In the genomic region with DNA sequence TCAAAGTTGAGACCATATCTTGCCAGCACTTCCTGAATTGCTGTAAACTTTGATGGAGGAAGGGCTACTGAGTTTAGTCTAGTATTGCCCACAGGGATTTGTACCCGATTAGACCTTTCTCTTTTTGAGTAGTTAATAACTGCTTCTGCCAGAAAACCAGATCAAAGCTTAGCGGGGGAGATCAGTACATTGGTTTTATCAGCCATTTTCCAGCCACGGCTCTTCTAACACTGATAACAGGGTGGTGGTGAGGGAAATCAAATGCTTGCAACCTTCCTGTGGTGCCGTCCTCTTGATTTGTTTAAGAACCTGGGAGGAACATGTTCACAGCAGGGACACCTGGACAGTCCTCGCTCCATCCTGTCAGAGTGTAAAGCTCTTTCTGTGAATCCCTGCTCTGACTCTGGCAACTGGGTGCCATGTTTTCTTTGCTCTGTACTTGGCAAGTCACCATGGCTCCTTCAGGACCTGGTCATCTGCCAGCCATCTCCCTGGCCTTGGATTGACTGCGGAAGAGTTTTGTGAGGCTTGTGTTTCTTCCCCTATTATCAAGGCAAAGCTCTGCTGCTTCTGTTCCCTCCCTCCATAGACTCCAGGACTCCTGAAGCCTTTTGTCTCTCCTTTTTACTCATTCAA, we compare ENCODE assay signal across 11 mouse cellular contexts.
DNase-seq lines count a peak whose midpoint lies in the region; ATAC-seq lines count a peak whose summit lies in the region.
"Had no signal": no experiment of that assay in that cellular context is flagged by ENCODE, and none has a peak within 500 bp of the region (broad histone marks: within the 10 kb centered on the region; RNA-seq: fewer than 3 reads in every experiment).

No protein-coding gene starts in this region.

- no peaks in the 10 kb centered on the region for H3K4me1 ChIP-seq in forebrain, embryonic 14.5 days (ENCODE audit: control insufficient read depth, insufficient read depth, low read length)
- H3K4me1 ChIP-seq in forebrain, embryonic 11.5 days (replicated peaks; ENCODE audit: control insufficient read depth, insufficient read depth, low read length) = no peaks in the 10 kb centered on the region
- peaks cover 7% of the 10 kb centered on the region; the same call in 1 of the 2 replicates for H3K4me1 ChIP-seq in lung, embryonic 16.5 days (replicated peaks; ENCODE audit: control insufficient read depth, insufficient read depth, low read length)
- H3K4me1 ChIP-seq: embryonic facial prominence, embryonic 15.5 days; liver, embryonic 13.5 days had no signal

- no peak overlapping the region for H3K27ac ChIP-seq in forebrain, embryonic 14.5 days (ENCODE audit: low read depth, low read length)
- H3K27ac ChIP-seq in forebrain, embryonic 11.5 days (ENCODE audit: low read depth, low read length) = no peak overlapping the region
- H3K27ac ChIP-seq in lung, embryonic 16.5 days (ENCODE audit: low read length) = peak overlapping the region; percentile 25
- H3K27ac ChIP-seq: embryonic facial prominence, embryonic 15.5 days; liver, embryonic 13.5 days had no signal

- WGBS in forebrain, embryonic 14.5 days = 42% methylated on average over 6 of the region's 6 CpGs
- 61% methylated on average over 6 of the region's 6 CpGs for WGBS in forebrain, embryonic 11.5 days
- WGBS in lung, embryonic 16.5 days = 32% methylated on average over 6 of the region's 6 CpGs

- H3K9me3 ChIP-seq in forebrain, embryonic 14.5 days (replicated peaks; ENCODE audit: control insufficient read depth, low read length) = no peaks in the 10 kb centered on the region
- H3K9me3 ChIP-seq in forebrain, embryonic 11.5 days (ENCODE audit: control insufficient read depth, low read length) = no peaks in the 10 kb centered on the region
- no peaks in the 10 kb centered on the region for H3K9me3 ChIP-seq in lung, embryonic 16.5 days (ENCODE audit: control insufficient read depth, low read length)
- H3K9me3 ChIP-seq: embryonic facial prominence, embryonic 15.5 days; liver, embryonic 13.5 days had no signal

- H3K27me3 ChIP-seq in forebrain, embryonic 14.5 days (replicated peaks; ENCODE audit: control insufficient read depth, insufficient read depth, low read length) = no peaks in the 10 kb centered on the region
- no peaks in the 10 kb centered on the region for H3K27me3 ChIP-seq in forebrain, embryonic 11.5 days (ENCODE audit: control insufficient read depth, insufficient read depth, low read length)
- H3K27me3 ChIP-seq in lung, embryonic 16.5 days (ENCODE audit: control insufficient read depth, insufficient read depth, low read depth, low read length) = no peaks in the 10 kb centered on the region
- H3K27me3 ChIP-seq: embryonic facial prominence, embryonic 15.5 days; liver, embryonic 13.5 days had no signal

- no peak overlapping the region for H3K4me3 ChIP-seq in forebrain, embryonic 14.5 days (ENCODE audit: low read depth, low read length)
- no peak overlapping the region for H3K4me3 ChIP-seq in forebrain, embryonic 11.5 days (ENCODE audit: low read depth, low read length)
- H3K4me3 ChIP-seq in lung, embryonic 16.5 days (ENCODE audit: low read length) = no peak overlapping the region
- H3K4me3 ChIP-seq: embryonic facial prominence, embryonic 15.5 days; liver, embryonic 13.5 days had no signal

- no peak overlapping the region for H3K9ac ChIP-seq in forebrain, embryonic 14.5 days (ENCODE audit: low read length)
- H3K9ac ChIP-seq in forebrain, embryonic 11.5 days (ENCODE audit: low read length) = no peak overlapping the region
- no peak overlapping the region for H3K9ac ChIP-seq in lung, embryonic 16.5 days (ENCODE audit: low read length)
- H3K9ac ChIP-seq: embryonic facial prominence, embryonic 15.5 days; liver, embryonic 13.5 days had no signal

- peak; percentile 16 for DNase-seq in forebrain, embryonic 14.5 days (ENCODE audit: low spot score)
- DNase-seq in forebrain, embryonic 11.5 days (ENCODE audit: low spot score) = no peak
- DNase-seq in ES-CJ7 (ENCODE audit: low read depth, low spot score) = peak; percentile 4
- DNase-seq in cerebellum, postnatal 14 days = peak; percentile 73 to 77
- DNase-seq in layer of hippocampus, adult 8-10 months (ENCODE audit: low spot score in 2 of 2) = no peak
- DNase-seq in right cerebral cortex, adult 18-20 months = no peak
- DNase-seq in kidney, postnatal 36 days = no peak
- DNase-seq: kidney, adult 18-20 months; liver, embryonic 13.5 days had no signal

- H3K4me2 ChIP-seq in forebrain, embryonic 14.5 days (ENCODE audit: low read length) = no peak overlapping the region
- H3K4me2 ChIP-seq in forebrain, embryonic 11.5 days (ENCODE audit: low read depth, low read length, severe bottlenecking) = no peak overlapping the region
- H3K4me2 ChIP-seq in lung, embryonic 16.5 days (ENCODE audit: low read depth, low read length) = no peak overlapping the region
- H3K4me2 ChIP-seq: embryonic facial prominence, embryonic 15.5 days; liver, embryonic 13.5 days had no signal

- no peaks in the 10 kb centered on the region for H3K36me3 ChIP-seq in forebrain, embryonic 14.5 days (ENCODE audit: control insufficient read depth, insufficient read depth, low read length)
- H3K36me3 ChIP-seq in forebrain, embryonic 11.5 days (ENCODE audit: control insufficient read depth, insufficient read depth, low read length) = no peaks in the 10 kb centered on the region
- H3K36me3 ChIP-seq in lung, embryonic 16.5 days (ENCODE audit: control insufficient read depth, insufficient read depth, low read length) = no peaks in the 10 kb centered on the region
- H3K36me3 ChIP-seq: embryonic facial prominence, embryonic 15.5 days; liver, embryonic 13.5 days had no signal

- ATAC-seq in forebrain, embryonic 14.5 days = no peak
- ATAC-seq in forebrain, embryonic 11.5 days (replicated peaks; ENCODE audit: low FRiP score) = no peak
- ATAC-seq in lung, embryonic 16.5 days (ENCODE audit: low read depth) = peak; percentile 73

Comparison
In these comparisons a context has a peak if more than half of its experiments do, and no peak if none do; other contexts are left out.
1. DNase-seq: peak in forebrain, embryonic 14.5 days (single experiment), ES-CJ7 (single experiment) and cerebellum, postnatal 14 days (2 of 2); none in forebrain, embryonic 11.5 days (single experiment), layer of hippocampus, adult 8-10 months (0 of 2), right cerebral cortex, adult 18-20 months (single experiment) and kidney, postnatal 36 days (0 of 2).